Mouse (Mus musculus) lung, postnatal 10 days (tissue): ENCODE measurements around the gene Snx9.
A peak's percentile ranks its signal among the peaks of the same experiment; 100 is the strongest.

Source experiments
- DNase-seq: peaks from one replicate; pipeline ENCODE4 v3.0.0; 2021

Snx9 gene

GRCm38 (mm10) chr17:5934554-5935324, 93.6 kb downstream of the Snx9 start:
- DNase-seq = peak; percentile 86

GRCm38 (mm10) chr17:5935680-5936079, 94.6 kb downstream of the Snx9 start:
- no peak for DNase-seq

GRCm38 (mm10) chr17:5936276-5936675, 95.1 kb downstream of the Snx9 start:
- peak; percentile 48 for DNase-seq

- no peak for DNase-seq
Measured at GRCm38 (mm10) chr17:5937441-5937840, 96.3 kb downstream of the Snx9 start.

- no peak for DNase-seq
Measured at GRCm38 (mm10) chr17:5939871-5940270, 98.7 kb downstream of the Snx9 start.

GRCm38 (mm10) chr17:5940792-5941191, 99.7 kb downstream of the Snx9 start:
- DNase-seq = peak; percentile 91

GRCm38 (mm10) chr17:5941230-5942043, 100.3 kb downstream of the Snx9 start, which contains the start of gene Synj2:
Synj2 (plus strand) TSS chr17:5941280.
- DNase-seq = peak; percentile 70

- DNase-seq = no peak
Measured at GRCm38 (mm10) chr17:5942156-5942555, 101.0 kb downstream of the Snx9 start.

- no peak for DNase-seq
Measured at GRCm38 (mm10) chr17:5943053-5943452, 101.9 kb downstream of the Snx9 start.

- no peak for DNase-seq
Measured at GRCm38 (mm10) chr17:5947039-5947438, 105.9 kb downstream of the Snx9 start.

- DNase-seq = no peak
Measured at GRCm38 (mm10) chr17:5952455-5952854, 111.3 kb downstream of the Snx9 start.

- DNase-seq = no peak
Measured at GRCm38 (mm10) chr17:5956350-5957000, 115.3 kb downstream of the Snx9 start.

GRCm38 (mm10) chr17:5957097-5957496, 116.0 kb downstream of the Snx9 start:
- DNase-seq = no peak

GRCm38 (mm10) chr17:5958229-5958628, 117.1 kb downstream of the Snx9 start:
- no peak for DNase-seq

- no peak for DNase-seq
Measured at GRCm38 (mm10) chr17:5958636-5959035, 117.5 kb downstream of the Snx9 start.

GRCm38 (mm10) chr17:5959096-5959495, 118.0 kb downstream of the Snx9 start:
- DNase-seq = no peak

GRCm38 (mm10) chr17:5959802-5960201, 118.7 kb downstream of the Snx9 start:
- peak; percentile 54 for DNase-seq

- no peak for DNase-seq
Measured at GRCm38 (mm10) chr17:5963766-5964165, 122.6 kb downstream of the Snx9 start.

GRCm38 (mm10) chr17:5965084-5965781, 124.1 kb downstream of the Snx9 start:
- peak; percentile 43 for DNase-seq

- no peak for DNase-seq
Measured at GRCm38 (mm10) chr17:5966706-5967105, 125.6 kb downstream of the Snx9 start.

- no peak for DNase-seq
Measured at GRCm38 (mm10) chr17:5968562-5968961, 127.4 kb downstream of the Snx9 start.

GRCm38 (mm10) chr17:5969246-5969645, 128.1 kb downstream of the Snx9 start:
- no peak for DNase-seq

GRCm38 (mm10) chr17:5970298-5970821, 129.2 kb downstream of the Snx9 start:
- peak; percentile 38 for DNase-seq
